Mouse (Mus musculus) c-Kit-positive CD71-positive TER-119-positive erythroid progenitor cells, embryonic 14.5 days (primary cell): ENCODE measurements around the gene Scn1a.

Source experiments
- DNase-seq: peaks from one replicate; pipeline ENCODE4 v3.0.0-alpha.2; 2013; ENCODE audit warnings: low spot score

The Scn1a gene

GRCm38 (mm10) chr2:66440711-66441110, at the start of gene Scn1a:
TSS of gene Scn1a (minus strand) at chr2:66440840.
- no peak for DNase-seq

GRCm38 (mm10) chr2:66478395-66478794, 37.8 kb upstream of the Scn1a start:
- no peak for DNase-seq

- no peak for DNase-seq
Measured at GRCm38 (mm10) chr2:66473181-66473822, 32.7 kb upstream of the Scn1a start.

- no peak for DNase-seq
Measured at GRCm38 (mm10) chr2:66465484-66465883, 24.8 kb upstream of the Scn1a start.

- no peak for DNase-seq
Measured at GRCm38 (mm10) chr2:66464874-66465458, 24.3 kb upstream of the Scn1a start.

- DNase-seq = no peak
Measured at GRCm38 (mm10) chr2:66463916-66464315, 23.3 kb upstream of the Scn1a start.

GRCm38 (mm10) chr2:66462458-66462857, 21.8 kb upstream of the Scn1a start:
- no peak for DNase-seq

GRCm38 (mm10) chr2:66439764-66440471, 722 bp downstream of the Scn1a start:
- DNase-seq = no peak

GRCm38 (mm10) chr2:66436286-66436685, 4.4 kb downstream of the Scn1a start:
- no peak for DNase-seq

GRCm38 (mm10) chr2:66409740-66410290, 30.8 kb downstream of the Scn1a start:
- DNase-seq = peak; percentile 9

- no peak for DNase-seq
Measured at GRCm38 (mm10) chr2:66408899-66409739, 31.5 kb downstream of the Scn1a start.

- DNase-seq = no peak
Measured at GRCm38 (mm10) chr2:66408456-66408855, 32.2 kb downstream of the Scn1a start.

GRCm38 (mm10) chr2:66392586-66392985, 48.1 kb downstream of the Scn1a start:
- DNase-seq = no peak

GRCm38 (mm10) chr2:66367957-66368356, 72.7 kb downstream of the Scn1a start:
- DNase-seq = no peak

- DNase-seq = no peak
Measured at GRCm38 (mm10) chr2:66350590-66350989, 90.0 kb downstream of the Scn1a start.

- no peak for DNase-seq
Measured at GRCm38 (mm10) chr2:66346622-66347021, 94.0 kb downstream of the Scn1a start.

GRCm38 (mm10) chr2:66346181-66346580, 94.5 kb downstream of the Scn1a start:
- DNase-seq = no peak

GRCm38 (mm10) chr2:66337406-66337805, 103.2 kb downstream of the Scn1a start:
- DNase-seq = no peak

GRCm38 (mm10) chr2:66336396-66336795, 104.2 kb downstream of the Scn1a start:
- no peak for DNase-seq

GRCm38 (mm10) chr2:66272551-66272950, 168.1 kb downstream of the Scn1a start:
- DNase-seq = no peak

- DNase-seq = peak; percentile 66
Measured at GRCm38 (mm10) chr2:66256220-66257131, 184.2 kb downstream of the Scn1a start, which contains the start of gene Ttc21b. TSS of gene Ttc21b (minus strand) at chr2:66256617.
